Mouse (Mus musculus) stomach, embryonic 14.5 days (tissue): ENCODE data around the gene Hpcal1. TPM values are rescaled to one million over a fixed set of nuclear protein-coding genes. Genes with fewer than 3 reads are reported as not detected.
A peak's percentile ranks its signal among the peaks of the same experiment; 100 is the strongest.

Source experiments
- ATAC-seq: fragments of 200-750 bp; cut with Nextera tagmentation; 2 replicates; pipeline ENCODE4 v1.8.0; 2017; ENCODE audit warnings: low read depth, moderate TSS enrichment; ENCODE audit not compliant: insufficient number of reproducible peaks, insufficient read depth, low FRiP score
- H3K27ac ChIP-seq: fragments of 300-500 bp; sonication (generic); 2 replicates; pipeline ENCODE4 v1.5.1; 2014; ENCODE audit warnings: mild to moderate bottlenecking, low read length, moderate library complexity, mixed read lengths
- H3K27me3 ChIP-seq: fragments of 300-500 bp; sonication (generic); 2 replicates; pipeline ENCODE4 v1.6.1; 2014; ENCODE audit warnings: low read length, control low read depth, mixed read lengths; ENCODE audit not compliant: control insufficient read depth, insufficient read depth
- H3K36me3 ChIP-seq: fragments of 300-500 bp; sonication (generic); 2 replicates; pipeline ENCODE4 v1.6.1; 2014; ENCODE audit warnings: mild to moderate bottlenecking, control low read depth, low read length, moderate library complexity, mixed read lengths; ENCODE audit not compliant: control insufficient read depth, insufficient read depth
- H3K4me1 ChIP-seq: fragments of 300-500 bp; sonication (generic); 2 replicates; pipeline ENCODE4 v1.6.1; 2014; ENCODE audit warnings: low read length, control low read depth, mixed read lengths; ENCODE audit not compliant: control insufficient read depth, insufficient read depth
- H3K4me2 ChIP-seq: fragments of 300-500 bp; sonication (generic); replicated peaks from 2 replicates; pipeline ENCODE4 v1.6.1; 2014; ENCODE audit warnings: low read depth, low read length, control low read depth
- H3K4me3 ChIP-seq: fragments of 300-500 bp; sonication (generic); 2 replicates; pipeline ENCODE4 v1.5.1; 2014; ENCODE audit warnings: low read depth, low read length, control low read depth
- H3K9ac ChIP-seq: fragments of 300-500 bp; sonication (generic); replicated peaks from 2 replicates; pipeline ENCODE4 v1.6.1; 2014; ENCODE audit warnings: low read depth, mild to moderate bottlenecking, control low read depth, low read length, moderate library complexity, mixed read lengths
- H3K9me3 ChIP-seq: fragments of 300-500 bp; sonication (generic); 2 replicates; pipeline ENCODE4 v1.6.1; 2016; ENCODE audit warnings: low read depth, low read length, control low read depth; ENCODE audit not compliant: control insufficient read depth
- WGBS: fragments of 180-500 bp; shearing (Covaris S2); extraction: QIAGEN DNeasy Blood & Tissue Kit; methylation state at CpG from one replicate; pipeline ENCODE4 v1.1.7; 2014; 5-methylcytosine and 5-hydroxymethylcytosine counted together
- polyA plus RNA-seq: library from polyadenylated mRNA; unstranded; fragments of >200 nt; fragmentation: Nextera tagmentation; extraction: Ambion mirVana; gene quantifications from 2 replicates; pipeline ENCODE4 v1.2.1, GENCODE M21; 2014

Gene Hpcal1
- polyA plus RNA-seq, 1 experiment from 2014 or later, result 55.3 TPM

GRCm38 (mm10) chr12:17724412-17725090 is 33.9 kb downstream of the Hpcal1 start:
- WGBS, result 56% methylated on average over 3 of the region's 3 CpGs
- peak; percentile 50 for ATAC-seq

GRCm38 (mm10) chr12:17725592-17725991 is 34.9 kb downstream of the Hpcal1 start:
- Histone ChIP-seq H3K4me1 (peaks cover 25% of the 10 kb centered on the region), H3K27me3 (no peaks in the 10 kb centered on the region), H3K36me3 (no peaks in the 10 kb centered on the region), H3K9ac (no peak overlapping the region), H3K4me2 (no peak overlapping the region), H3K27ac (peak overlapping the region; percentile 16; the same call in 1 of the 2 replicates), H3K4me3 (no peak overlapping the region), H3K9me3 (no peaks in the 10 kb centered on the region)
- ATAC-seq, result no peak
- WGBS, result 58% methylated on average over 6 of the region's 6 CpGs

More at GRCm38 (mm10) chr12:17724412-17725090, 33.9 kb downstream of the Hpcal1 start:
- Histone ChIP-seq H3K4me1 (peaks cover 25% of the 10 kb centered on the region), H3K4me3 (no peak overlapping the region), H3K9ac (no peak overlapping the region), H3K36me3 (no peaks in the 10 kb centered on the region), H3K27ac (peak overlapping the region; percentile 80), H3K4me2 (no peak overlapping the region), H3K9me3 (no peaks in the 10 kb centered on the region), H3K27me3 (no peaks in the 10 kb centered on the region)

GRCm38 (mm10) chr12:17726576-17727320 is 36.1 kb downstream of the Hpcal1 start:
- no peak overlapping the region for H3K4me2 ChIP-seq
- ATAC-seq, result peak; percentile 47; the same call in 1 of the 2 replicates
- H3K9me3 ChIP-seq, result no peaks in the 10 kb centered on the region
- no peak overlapping the region; the same call in 1 of the 2 replicates for H3K27ac ChIP-seq
- no peaks in the 10 kb centered on the region for H3K36me3 ChIP-seq
- 62% methylated on average over 10 of the region's 10 CpGs for WGBS
- H3K4me3 ChIP-seq, result no peak overlapping the region
- no peaks in the 10 kb centered on the region for H3K27me3 ChIP-seq
- H3K4me1 ChIP-seq, result peaks cover 27% of the 10 kb centered on the region
- H3K9ac ChIP-seq, result no peak overlapping the region

GRCm38 (mm10) chr12:17727676-17728339 is 37.2 kb downstream of the Hpcal1 start:
- no peaks in the 10 kb centered on the region for H3K9me3 ChIP-seq
- H3K36me3 ChIP-seq, result no peaks in the 10 kb centered on the region
- peak overlapping the region; percentile 18; the same call in 1 of the 2 replicates for H3K4me2 ChIP-seq
- peak overlapping the region; percentile 35; the same call in 1 of the 2 replicates for H3K27ac ChIP-seq
- ATAC-seq, result peak; percentile 42
- 37% methylated on average over 13 of the region's 13 CpGs for WGBS
- H3K4me3 ChIP-seq, result no peak overlapping the region
- no peak overlapping the region for H3K9ac ChIP-seq
- H3K4me1 ChIP-seq, result peaks cover 38% of the 10 kb centered on the region
- H3K27me3 ChIP-seq, result no peaks in the 10 kb centered on the region

GRCm38 (mm10) chr12:17729211-17729900 is 38.7 kb downstream of the Hpcal1 start:
- 91% methylated on average over 13 of the region's 13 CpGs for WGBS
- Histone ChIP-seq H3K9ac (no peak overlapping the region), H3K36me3 (no peaks in the 10 kb centered on the region), H3K4me1 (peaks cover 46% of the 10 kb centered on the region), H3K4me2 (no peak overlapping the region), H3K27ac (no peak overlapping the region), H3K9me3 (no peaks in the 10 kb centered on the region), H3K4me3 (no peak overlapping the region), H3K27me3 (no peaks in the 10 kb centered on the region)
- ATAC-seq, result no peak

- Histone ChIP-seq H3K4me2 (no peak overlapping the region), H3K9ac (no peak overlapping the region), H3K27me3 (no peaks in the 10 kb centered on the region), H3K4me3 (no peak overlapping the region), H3K36me3 (no peaks in the 10 kb centered on the region), H3K9me3 (no peaks in the 10 kb centered on the region), H3K27ac (peak overlapping the region; percentile 89), H3K4me1 (peaks cover 46% of the 10 kb centered on the region)
- 66% methylated on average over 7 of the region's 7 CpGs for WGBS
- no peak for ATAC-seq
Measured at GRCm38 (mm10) chr12:17732006-17732405, 41.4 kb downstream of the Hpcal1 start.

GRCm38 (mm10) chr12:17732546-17732945 is 41.9 kb downstream of the Hpcal1 start:
- H3K4me1 ChIP-seq, result peaks cover 46% of the 10 kb centered on the region

More at GRCm38 (mm10) chr12:17732546-17732945, 41.9 kb downstream of the Hpcal1 start:
- Histone ChIP-seq H3K27me3 (no peaks in the 10 kb centered on the region), H3K27ac (peak overlapping the region; percentile 89), H3K9ac (no peak overlapping the region), H3K4me2 (no peak overlapping the region), H3K4me3 (no peak overlapping the region), H3K9me3 (no peaks in the 10 kb centered on the region), H3K36me3 (no peaks in the 10 kb centered on the region)
- ATAC-seq, result no peak
- 72% methylated on average over 4 of the region's 4 CpGs for WGBS
